Mouse (Mus musculus): ENCODE results near the gene Gm43191. TPM values are rescaled to one million over a fixed set of nuclear protein-coding genes. Genes with fewer than 3 reads are reported as not detected.

The Gm43191 gene
- polyA plus RNA-seq, 1 experiment from 2014 or later, result not detected

GRCm38 (mm10) chr3:116711624-116712435 is 30.8 kb upstream of the Gm43191 start:
- peak overlapping the region; percentile 92 for H3K27ac ChIP-seq (ENCODE audit: low read length)
- H3K4me1 ChIP-seq (ENCODE audit: control insufficient read depth, insufficient read depth, low read length), result peaks cover 6% of the 10 kb centered on the region
- H3K4me3 ChIP-seq (replicated peaks; ENCODE audit: low read length), result peak overlapping the region; percentile 80
- H3K4me2 ChIP-seq (ENCODE audit: low read depth, low read length), result peak overlapping the region; percentile 78
- no peaks in the 10 kb centered on the region for H3K9me3 ChIP-seq (replicated peaks; ENCODE audit: control insufficient read depth, low read length)
- H3K27me3 ChIP-seq (ENCODE audit: control insufficient read depth, insufficient read depth, low read length), result no peaks in the 10 kb centered on the region
- 1% methylated on average over 85 of the region's 85 CpGs for WGBS
- peak; percentile 92 for ATAC-seq (ENCODE audit: insufficient read depth, low FRiP score)
- peak overlapping the region; percentile 94 for H3K9ac ChIP-seq (ENCODE audit: low read length)
- H3K36me3 ChIP-seq (ENCODE audit: control insufficient read depth, insufficient read depth, low read length), result no peaks in the 10 kb centered on the region

- no peaks in the 10 kb centered on the region for H3K9me3 ChIP-seq (replicated peaks; ENCODE audit: control insufficient read depth, low read length)
- peaks cover 6% of the 10 kb centered on the region for H3K4me1 ChIP-seq (ENCODE audit: control insufficient read depth, insufficient read depth, low read length)
- H3K4me3 ChIP-seq (replicated peaks; ENCODE audit: low read length), result peak overlapping the region; percentile 80
- peak overlapping the region; percentile 78 for H3K4me2 ChIP-seq (ENCODE audit: low read depth, low read length)
- H3K27me3 ChIP-seq (ENCODE audit: control insufficient read depth, insufficient read depth, low read length), result no peaks in the 10 kb centered on the region
- WGBS, result 39% methylated on average over 9 of the region's 9 CpGs
- ATAC-seq (ENCODE audit: insufficient read depth, low FRiP score), result no peak
- H3K9ac ChIP-seq (ENCODE audit: low read length), result peak overlapping the region; percentile 27
- H3K36me3 ChIP-seq (ENCODE audit: control insufficient read depth, insufficient read depth, low read length), result no peaks in the 10 kb centered on the region
- no peak overlapping the region for H3K27ac ChIP-seq (ENCODE audit: low read length)
These were observed 29.9 kb upstream of the Gm43191 start for GRCm38 (mm10) chr3:116710941-116711340.

- Histone ChIP-seq H3K9me3 (replicated peaks; ENCODE audit: control insufficient read depth, low read length) (no peaks in the 10 kb centered on the region), H3K36me3 (ENCODE audit: control insufficient read depth, insufficient read depth, low read length) (no peaks in the 10 kb centered on the region), H3K4me1 (ENCODE audit: control insufficient read depth, insufficient read depth, low read length) (peaks cover 3% of the 10 kb centered on the region; the same call in 1 of the 2 replicates), H3K27me3 (ENCODE audit: control insufficient read depth, insufficient read depth, low read length) (no peaks in the 10 kb centered on the region), H3K27ac (ENCODE audit: low read length) (no peak overlapping the region), H3K4me3 (replicated peaks; ENCODE audit: low read length) (no peak overlapping the region), H3K9ac (ENCODE audit: low read length) (no peak overlapping the region), H3K4me2 (ENCODE audit: low read depth, low read length) (no peak overlapping the region)
- 95% methylated on average over 1 of the region's 1 CpGs for WGBS
- no peak for ATAC-seq (ENCODE audit: insufficient read depth, low FRiP score)
These were observed 24.7 kb upstream of the Gm43191 start for GRCm38 (mm10) chr3:116705637-116706204.

GRCm38 (mm10) chr3:116703835-116704234 is 22.8 kb upstream of the Gm43191 start:
- no peaks in the 10 kb centered on the region for H3K36me3 ChIP-seq (ENCODE audit: control insufficient read depth, insufficient read depth, low read length)
- no peak overlapping the region; the same call in 1 of the 2 replicates for H3K27ac ChIP-seq (ENCODE audit: low read length)
- H3K4me1 ChIP-seq (ENCODE audit: control insufficient read depth, insufficient read depth, low read length), result peaks cover 8% of the 10 kb centered on the region; the same call in 1 of the 2 replicates
- H3K9me3 ChIP-seq (replicated peaks; ENCODE audit: control insufficient read depth, low read length), result no peaks in the 10 kb centered on the region
- no peak overlapping the region for H3K4me2 ChIP-seq (ENCODE audit: low read depth, low read length)
- H3K27me3 ChIP-seq (ENCODE audit: control insufficient read depth, insufficient read depth, low read length), result no peaks in the 10 kb centered on the region
- ATAC-seq (ENCODE audit: insufficient read depth, low FRiP score), result peak; percentile 18; the same call in 1 of the 2 replicates
- no peak overlapping the region for H3K4me3 ChIP-seq (replicated peaks; ENCODE audit: low read length)
- H3K9ac ChIP-seq (ENCODE audit: low read length), result no peak overlapping the region
- WGBS, result 86% methylated on average over 5 of the region's 5 CpGs

GRCm38 (mm10) chr3:116702647-116703272 is 21.7 kb upstream of the Gm43191 start:
- peak; percentile 82 for ATAC-seq (ENCODE audit: insufficient read depth, low FRiP score)
- H3K27ac ChIP-seq (ENCODE audit: low read length), result no peak overlapping the region
- 67% methylated on average over 1 of the region's 1 CpGs for WGBS

GRCm38 (mm10) chr3:116701601-116702000 is 20.5 kb upstream of the Gm43191 start:
- 89% methylated on average over 4 of the region's 4 CpGs for WGBS
- Histone ChIP-seq H3K27ac (ENCODE audit: low read length) (peak overlapping the region; percentile 46; the same call in 1 of the 2 replicates), H3K36me3 (ENCODE audit: control insufficient read depth, insufficient read depth, low read length) (no peaks in the 10 kb centered on the region)

More at GRCm38 (mm10) chr3:116702647-116703272, 21.7 kb upstream of the Gm43191 start:
- Histone ChIP-seq H3K4me1 (ENCODE audit: control insufficient read depth, insufficient read depth, low read length) (peaks cover 8% of the 10 kb centered on the region; the same call in 1 of the 2 replicates), H3K36me3 (ENCODE audit: control insufficient read depth, insufficient read depth, low read length) (no peaks in the 10 kb centered on the region), H3K4me2 (ENCODE audit: low read depth, low read length) (no peak overlapping the region), H3K9me3 (replicated peaks; ENCODE audit: control insufficient read depth, low read length) (no peaks in the 10 kb centered on the region), H3K9ac (ENCODE audit: low read length) (no peak overlapping the region), H3K27me3 (ENCODE audit: control insufficient read depth, insufficient read depth, low read length) (no peaks in the 10 kb centered on the region), H3K4me3 (replicated peaks; ENCODE audit: low read length) (no peak overlapping the region)

GRCm38 (mm10) chr3:116698786-116699185 is 17.7 kb upstream of the Gm43191 start:
- H3K4me2 ChIP-seq (ENCODE audit: low read depth, low read length), result no peak overlapping the region
- ATAC-seq (ENCODE audit: insufficient read depth, low FRiP score), result no peak
- no peak overlapping the region for H3K27ac ChIP-seq (ENCODE audit: low read length)
- H3K4me3 ChIP-seq (replicated peaks; ENCODE audit: low read length), result no peak overlapping the region
- no peaks in the 10 kb centered on the region for H3K9me3 ChIP-seq (replicated peaks; ENCODE audit: control insufficient read depth, low read length)
- H3K9ac ChIP-seq (ENCODE audit: low read length), result no peak overlapping the region
- peaks cover 8% of the 10 kb centered on the region; the same call in 1 of the 2 replicates for H3K4me1 ChIP-seq (ENCODE audit: control insufficient read depth, insufficient read depth, low read length)
- WGBS, result 56% methylated on average over 2 of the region's 2 CpGs
- H3K27me3 ChIP-seq (ENCODE audit: control insufficient read depth, insufficient read depth, low read length), result no peaks in the 10 kb centered on the region
- no peaks in the 10 kb centered on the region for H3K36me3 ChIP-seq (ENCODE audit: control insufficient read depth, insufficient read depth, low read length)

More at GRCm38 (mm10) chr3:116701601-116702000, 20.5 kb upstream of the Gm43191 start:
- no peak overlapping the region for H3K4me3 ChIP-seq (replicated peaks; ENCODE audit: low read length)
- H3K9ac ChIP-seq (ENCODE audit: low read length), result no peak overlapping the region
- no peak for ATAC-seq (ENCODE audit: insufficient read depth, low FRiP score)
- H3K27me3 ChIP-seq (ENCODE audit: control insufficient read depth, insufficient read depth, low read length), result no peaks in the 10 kb centered on the region
- H3K4me2 ChIP-seq (ENCODE audit: low read depth, low read length), result no peak overlapping the region
- peaks cover 8% of the 10 kb centered on the region; the same call in 1 of the 2 replicates for H3K4me1 ChIP-seq (ENCODE audit: control insufficient read depth, insufficient read depth, low read length)
- H3K9me3 ChIP-seq (replicated peaks; ENCODE audit: control insufficient read depth, low read length), result no peaks in the 10 kb centered on the region

- H3K27ac ChIP-seq (ENCODE audit: low read length), result no peak overlapping the region
- H3K4me3 ChIP-seq (replicated peaks; ENCODE audit: low read length), result no peak overlapping the region
- no peaks in the 10 kb centered on the region for H3K36me3 ChIP-seq (ENCODE audit: control insufficient read depth, insufficient read depth, low read length)
- no peaks in the 10 kb centered on the region for H3K9me3 ChIP-seq (replicated peaks; ENCODE audit: control insufficient read depth, low read length)
- 87% methylated on average over 2 of the region's 2 CpGs for WGBS
- H3K4me2 ChIP-seq (ENCODE audit: low read depth, low read length), result no peak overlapping the region
- peaks cover 5% of the 10 kb centered on the region; the same call in 1 of the 2 replicates for H3K4me1 ChIP-seq (ENCODE audit: control insufficient read depth, insufficient read depth, low read length)
- no peak overlapping the region for H3K9ac ChIP-seq (ENCODE audit: low read length)
- H3K27me3 ChIP-seq (ENCODE audit: control insufficient read depth, insufficient read depth, low read length), result no peaks in the 10 kb centered on the region
- ATAC-seq (ENCODE audit: insufficient read depth, low FRiP score), result no peak
These were observed 14.6 kb upstream of the Gm43191 start for GRCm38 (mm10) chr3:116695666-116695985.
